Mouse (Mus musculus): ENCODE measurements around the gene Psma3.

Gene Psma3

DNA sequence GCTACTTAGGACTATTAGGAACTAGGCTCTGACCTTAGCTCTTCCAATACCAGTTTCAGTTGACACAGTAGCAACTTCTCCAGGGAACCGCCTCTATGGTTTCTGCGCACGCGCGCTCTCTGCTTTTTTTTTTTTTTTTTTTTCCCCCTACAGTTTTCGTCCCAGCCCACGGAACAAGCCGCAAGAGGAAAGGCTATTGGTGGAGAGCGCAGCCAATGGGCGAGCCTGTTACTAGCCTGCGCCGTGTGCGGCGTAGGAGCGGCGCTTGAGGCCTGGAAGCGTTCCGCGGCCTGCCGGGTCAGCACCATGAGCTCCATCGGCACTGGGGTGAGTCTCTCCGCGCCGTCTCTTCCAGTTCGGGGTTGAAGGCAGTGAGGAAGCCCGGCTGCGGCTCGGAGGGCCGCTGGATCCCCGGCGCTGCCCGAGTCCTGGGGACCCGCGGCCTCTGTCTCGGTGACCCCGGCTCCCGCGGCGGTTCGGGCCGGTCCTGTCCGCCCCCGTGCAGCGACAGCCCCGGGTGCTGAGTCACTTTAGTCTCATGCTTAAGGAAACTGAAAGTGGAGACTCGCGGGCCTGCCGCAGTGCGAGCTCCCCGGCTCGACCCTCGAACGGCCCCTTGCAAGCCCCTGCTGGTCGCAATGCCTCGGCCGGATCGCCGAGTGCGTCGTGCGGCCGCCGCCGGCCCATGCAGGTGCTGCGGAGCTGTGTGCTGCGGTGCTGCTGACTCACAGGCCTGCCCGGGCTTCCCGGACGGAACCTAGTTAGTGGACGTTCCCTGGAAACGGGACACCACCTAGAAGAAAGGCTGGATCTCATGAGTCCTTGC lies at the start of gene Psma3:
Gene Psma3, plus strand, starts transcription at position 181 of the 826 bp plus-strand sequence.
- DNase-seq (ENCODE audit: low read depth, low spot score) = peak; percentile 98

- no peak for DNase-seq (ENCODE audit: low read depth, low spot score)
These were observed 44.6 kb upstream of the Psma3 start for GRCm38 (mm10) chr12:70929781-70930180.

GRCm38 (mm10) chr12:70937150-70937549 lies 37.3 kb upstream of the Psma3 start:
- peak; percentile 78 for DNase-seq (ENCODE audit: low read depth, low spot score)

DNA sequence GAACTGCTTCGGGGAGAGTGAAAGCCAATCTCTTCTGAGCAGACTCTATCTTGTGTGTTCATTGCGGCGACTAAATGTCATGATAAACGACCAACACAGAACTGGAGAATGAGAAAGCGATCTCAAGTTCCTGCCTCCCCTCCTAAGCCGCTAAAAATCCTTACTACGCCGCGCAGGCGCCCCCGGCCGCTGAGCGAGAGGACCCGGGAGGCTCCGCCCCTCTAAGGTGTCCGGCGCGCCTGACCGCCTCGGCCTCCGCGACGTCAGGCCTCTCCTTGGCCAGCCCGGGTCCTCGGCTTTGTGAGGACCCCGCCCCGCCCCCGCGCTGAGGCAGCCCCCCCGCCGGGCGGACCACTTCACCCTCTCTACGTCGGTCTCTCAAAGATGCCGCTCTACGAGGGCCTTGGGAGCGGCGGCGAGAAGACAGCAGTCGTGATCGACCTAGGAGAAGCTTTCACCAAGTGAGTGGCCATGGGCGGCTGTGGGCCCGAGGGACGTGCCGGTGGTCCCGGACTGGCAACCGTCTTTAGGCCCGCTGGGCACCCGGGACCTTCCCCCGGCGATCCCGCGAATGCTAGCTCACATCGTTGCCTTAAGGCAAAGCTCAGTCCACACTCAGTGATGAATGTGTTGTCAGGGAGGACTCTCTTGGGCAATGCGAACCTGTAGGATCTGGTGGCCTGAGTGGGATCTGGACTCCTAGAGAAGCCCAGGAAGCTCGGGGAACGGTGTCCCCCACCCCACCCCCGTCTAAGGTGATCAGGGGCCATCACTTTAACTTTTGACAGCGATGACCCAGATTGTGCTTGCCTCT lies 36.6 kb upstream of the Psma3 start, which contains the start of gene Actr10:
Gene Actr10, plus strand, starts transcription at position 287 of the 814 bp plus-strand sequence.
- DNase-seq (ENCODE audit: low read depth, low spot score) = peak; percentile 95

DNA sequence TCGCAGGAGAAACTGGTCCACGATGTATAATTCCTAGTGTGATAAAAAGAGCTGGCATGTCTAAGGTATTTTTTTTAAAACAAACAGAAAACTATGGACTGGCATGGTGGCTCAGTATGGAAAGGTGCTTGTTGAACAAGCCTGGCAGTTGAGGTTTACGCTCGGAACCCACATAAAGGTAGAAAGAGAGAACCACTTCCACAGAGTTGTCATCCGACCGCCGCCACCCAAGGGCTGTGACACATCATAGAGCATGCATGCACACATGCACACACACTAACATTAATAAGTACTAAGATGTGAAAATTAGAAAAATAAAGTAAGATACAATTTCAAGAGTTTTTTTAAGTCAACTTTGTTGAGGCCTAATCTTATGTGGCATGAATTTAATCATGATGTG lies 33.6 kb upstream of the Psma3 start:
- no peak for DNase-seq (ENCODE audit: low read depth, low spot score)

- no peak for DNase-seq (ENCODE audit: low read depth, low spot score)
These were observed 30.2 kb upstream of the Psma3 start for GRCm38 (mm10) chr12:70944181-70944580.

DNA sequence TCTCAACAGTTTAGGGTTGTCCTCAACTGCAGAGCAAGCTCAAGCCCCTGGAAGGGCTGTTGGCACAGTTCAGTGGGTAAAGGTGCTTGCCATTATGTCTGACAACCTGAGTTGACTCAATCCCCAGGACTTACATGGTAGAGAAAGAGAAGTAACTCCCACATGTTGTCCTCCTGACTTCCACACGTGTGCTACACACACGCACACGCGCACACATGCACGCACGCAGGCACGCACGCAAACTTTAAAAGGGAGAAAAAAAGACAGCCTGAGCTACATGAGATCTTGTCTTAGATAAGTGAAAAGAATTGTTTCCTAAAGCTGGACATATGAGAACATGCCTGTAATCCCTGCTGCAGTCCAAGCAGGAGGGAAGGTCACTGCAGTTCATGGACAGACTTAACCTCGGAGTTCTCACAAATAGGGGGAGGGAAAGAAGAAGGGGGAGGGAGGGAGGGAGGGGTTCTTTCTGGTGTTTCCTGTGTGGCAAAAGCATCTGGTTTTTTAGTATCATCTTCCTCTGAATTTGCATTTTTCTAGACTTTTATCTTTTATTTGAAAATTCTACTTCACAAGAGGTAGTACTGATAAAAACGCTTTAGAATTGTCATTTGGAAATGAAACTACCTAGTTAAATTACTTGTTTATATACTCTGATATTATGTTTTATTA lies 27.7 kb upstream of the Psma3 start:
- DNase-seq (ENCODE audit: low read depth, low spot score) = no peak

- no peak for DNase-seq (ENCODE audit: low read depth, low spot score)
These were observed 15.8 kb upstream of the Psma3 start for GRCm38 (mm10) chr12:70958640-70959039.

GRCm38 (mm10) chr12:70967581-70967980 lies 6.8 kb upstream of the Psma3 start:
- no peak for DNase-seq (ENCODE audit: low read depth, low spot score)

DNA sequence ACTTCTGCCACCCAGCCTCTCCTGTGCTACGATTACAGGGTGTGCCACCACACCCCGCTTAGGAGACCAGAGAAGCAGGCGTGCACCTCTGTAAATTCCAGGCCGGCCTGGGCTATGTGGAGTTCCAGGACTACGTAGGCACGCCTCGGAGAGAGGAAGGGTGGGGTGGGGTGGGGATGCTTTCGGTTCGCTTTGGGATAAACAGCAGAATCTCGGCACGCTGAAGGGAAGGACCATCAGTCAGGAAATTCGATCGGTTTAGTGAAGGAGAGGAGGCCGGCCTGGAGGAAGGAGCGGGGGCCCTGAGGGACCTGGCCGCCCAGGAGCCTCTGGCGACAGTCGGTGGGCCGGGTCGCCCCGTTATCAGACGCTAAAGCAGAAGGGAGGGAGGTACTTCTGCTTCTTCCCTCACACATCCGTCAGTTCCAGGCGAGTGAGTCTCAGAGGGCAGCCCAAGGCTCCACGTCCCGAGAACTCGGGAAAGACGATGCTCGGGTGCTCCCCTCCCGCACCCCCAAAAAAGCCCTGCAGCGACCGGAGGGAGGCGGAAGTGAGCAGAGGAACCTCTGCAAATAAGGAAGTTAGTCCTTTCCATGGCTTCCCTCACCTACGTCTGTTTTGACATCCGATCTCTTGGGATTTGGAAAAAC lies 6.2 kb upstream of the Psma3 start:
- DNase-seq (ENCODE audit: low read depth, low spot score) = peak; percentile 90

- peak; percentile 86 for DNase-seq (ENCODE audit: low read depth, low spot score)
These were observed 5.6 kb upstream of the Psma3 start for GRCm38 (mm10) chr12:70968791-70969307.

GRCm38 (mm10) chr12:70969485-70970184 lies 4.8 kb upstream of the Psma3 start:
- DNase-seq (ENCODE audit: low read depth, low spot score) = peak; percentile 90

GRCm38 (mm10) chr12:70973831-70974230 lies 590 bp upstream of the Psma3 start:
- no peak for DNase-seq (ENCODE audit: low read depth, low spot score)

GRCm38 (mm10) chr12:70975406-70975805 lies 985 bp downstream of the Psma3 start:
- DNase-seq (ENCODE audit: low read depth, low spot score) = no peak

DNA sequence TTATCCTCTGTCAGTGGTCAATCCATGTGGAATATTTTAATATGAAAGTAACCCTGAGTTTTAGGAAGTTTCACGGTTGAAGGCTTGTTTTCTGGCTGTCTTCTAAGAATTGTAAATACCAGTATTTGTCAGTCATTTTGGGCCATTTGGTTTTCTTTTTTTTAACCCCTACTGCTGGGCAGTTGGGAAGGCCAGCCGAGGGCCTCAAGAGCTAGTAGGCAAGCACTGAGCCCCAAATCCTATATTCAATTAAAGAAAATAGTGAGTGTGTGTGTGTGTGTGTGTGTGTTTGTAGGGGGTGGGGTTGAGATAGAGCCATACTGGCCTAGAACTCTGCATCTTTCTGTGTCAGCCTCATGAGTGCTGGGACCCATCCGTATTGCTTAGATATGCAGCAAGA lies 1.5 kb downstream of the Psma3 start:
- no peak for DNase-seq (ENCODE audit: low read depth, low spot score)

DNA sequence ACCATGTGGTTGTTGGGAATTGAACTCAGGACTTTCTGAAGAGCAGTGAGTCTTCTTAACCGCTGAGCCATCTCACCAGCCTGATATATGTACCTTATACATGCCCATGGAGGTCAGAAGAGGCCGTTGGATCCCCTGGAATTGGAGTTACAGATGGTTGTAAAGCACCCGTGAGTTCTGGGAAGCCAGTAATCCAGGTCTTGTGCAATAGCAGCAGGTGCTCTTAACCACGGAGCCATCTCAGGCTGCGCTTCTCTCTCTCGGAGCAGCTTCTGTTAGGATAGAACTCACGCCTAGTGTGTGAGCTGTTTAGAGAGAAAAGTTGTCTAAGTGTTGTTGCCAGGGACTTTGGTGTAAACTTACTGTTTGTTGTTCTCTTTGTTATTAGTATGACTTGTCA lies 3.9 kb downstream of the Psma3 start:
- DNase-seq (ENCODE audit: low read depth, low spot score) = no peak

GRCm38 (mm10) chr12:70984855-70985550 lies 10.6 kb downstream of the Psma3 start:
- no peak for DNase-seq (ENCODE audit: low read depth, low spot score)

DNA sequence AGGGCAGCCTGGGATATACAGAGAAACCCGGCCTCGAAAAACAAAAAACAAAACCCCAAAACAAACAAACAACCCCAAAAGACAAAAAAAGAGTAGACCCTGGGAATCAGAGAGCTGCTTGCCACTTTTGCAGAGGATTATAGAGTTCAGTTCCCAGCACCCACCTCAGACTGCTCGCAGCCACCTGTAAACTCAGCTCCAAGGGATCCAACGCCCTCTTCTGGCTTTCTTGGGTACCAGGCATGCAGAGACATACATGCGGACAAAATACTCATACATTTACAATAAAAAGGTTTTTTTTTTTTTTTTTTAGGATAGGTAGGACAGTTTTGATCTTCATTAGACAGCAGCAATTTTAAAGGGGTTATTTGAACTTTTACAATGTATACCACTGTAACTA lies 22.8 kb downstream of the Psma3 start:
- peak; percentile 65 for DNase-seq (ENCODE audit: low read depth, low spot score)

- no peak for DNase-seq (ENCODE audit: low read depth, low spot score)
These were observed 25.0 kb downstream of the Psma3 start for GRCm38 (mm10) chr12:70999423-70999903.

GRCm38 (mm10) chr12:71000344-71000743 lies 25.9 kb downstream of the Psma3 start:
- no peak for DNase-seq (ENCODE audit: low read depth, low spot score)
